Mouse (Mus musculus): ENCODE data around the gene Stac3.

DNA sequence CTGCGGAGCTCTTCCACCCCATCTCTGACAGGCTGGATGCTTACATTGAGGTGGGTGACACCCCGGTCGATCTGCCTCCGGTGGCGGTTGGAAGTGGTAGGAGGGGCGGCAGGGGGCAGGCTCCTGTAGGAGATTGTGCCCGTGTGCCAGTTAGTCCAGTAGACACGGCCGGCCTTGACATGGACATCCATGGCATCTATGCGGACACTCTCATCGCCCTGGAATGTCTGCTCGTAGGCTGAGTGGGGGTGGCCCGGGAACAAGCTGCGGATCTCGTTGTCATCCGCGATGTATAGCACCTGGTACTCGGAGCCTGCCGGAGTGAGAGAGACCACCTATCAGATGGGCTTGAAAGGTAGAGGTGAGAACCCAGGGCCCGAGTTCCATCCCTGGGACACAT, 42.9 kb downstream of the Stac3 start:
- no peak for TF ChIP-seq CTCF (IDR thresholded peaks at IDR 0.05; ENCODE audit: borderline replicate concordance, control insufficient read depth, extremely low read depth, insufficient read depth, low read length, poor library complexity)
- TF ChIP-seq POLR2A (IDR thresholded peaks at IDR 0.05; ENCODE audit: control insufficient read depth, extremely low read depth, insufficient read depth, low read length, poor library complexity) = no peak
